Mouse (Mus musculus) midbrain, embryonic 12.5 days (tissue): ENCODE results near the gene St5. TPM values are rescaled to one million over a fixed set of nuclear protein-coding genes. Genes with fewer than 3 reads are reported as not detected.

Experiments used
- ATAC-seq: fragments of 200-750 bp; cut with Nextera tagmentation; 2 replicates; pipeline ENCODE4 v1.8.0; 2017; ENCODE audit warnings: low read depth, moderate TSS enrichment, moderate library complexity; ENCODE audit not compliant: low FRiP score
- H3K27ac ChIP-seq: fragments of 300-500 bp; sonication (generic); replicated peaks from 2 replicates; pipeline ENCODE4 v1.5.1; 2016; ENCODE audit warnings: mild to moderate bottlenecking
- H3K27me3 ChIP-seq: fragments of 300-500 bp; sonication (generic); 2 replicates; pipeline ENCODE4 v1.6.1; 2016; ENCODE audit warnings: mild to moderate bottlenecking
- H3K36me3 ChIP-seq: fragments of 300-500 bp; sonication (generic); 2 replicates; pipeline ENCODE4 v1.6.1; 2016
- H3K4me1 ChIP-seq: fragments of 300-500 bp; sonication (generic); 2 replicates; pipeline ENCODE4 v1.6.1; 2016
- H3K4me2 ChIP-seq: fragments of 300-500 bp; sonication (generic); replicated peaks from 2 replicates; pipeline ENCODE4 v1.6.1; 2016; ENCODE audit warnings: mild to moderate bottlenecking, moderate library complexity
- H3K4me3 ChIP-seq: fragments of 300-500 bp; sonication (generic); 2 replicates; pipeline ENCODE4 v1.5.1; 2016; ENCODE audit warnings: mild to moderate bottlenecking
- H3K9ac ChIP-seq: fragments of 300-500 bp; sonication (generic); replicated peaks from 2 replicates; pipeline ENCODE4 v1.6.1; 2016; ENCODE audit warnings: mild to moderate bottlenecking, moderate library complexity
- H3K9me3 ChIP-seq: fragments of 300-500 bp; sonication (generic); 2 replicates; pipeline ENCODE4 v1.6.1; 2016; ENCODE audit warnings: mild to moderate bottlenecking
- WGBS: fragments of 180-500 bp; shearing (Covaris S2); methylation state at CpG from one replicate; pipeline ENCODE4 v1.1.7; 2016; 5-methylcytosine and 5-hydroxymethylcytosine counted together
- polyA plus RNA-seq: library from polyadenylated mRNA; unstranded; fragments of >200 nt; fragmentation: Nextera tagmentation; extraction: Ambion mirVana; gene quantifications from 2 replicates; pipeline ENCODE4 v1.2.1, GENCODE M21; 2016

Gene St5
- polyA plus RNA-seq, 1 experiment from 2014 or later, result 38.1 TPM

GRCm38 (mm10) chr7:109593992-109594391, 109.4 kb downstream of the St5 start:
- no peaks in the 10 kb centered on the region for H3K27me3 ChIP-seq
- no peaks in the 10 kb centered on the region for H3K36me3 ChIP-seq
- H3K9me3 ChIP-seq, result no peaks in the 10 kb centered on the region
- no peak overlapping the region for H3K4me3 ChIP-seq
- ATAC-seq, result no peak
- H3K4me2 ChIP-seq, result no peak overlapping the region
- no peaks in the 10 kb centered on the region for H3K4me1 ChIP-seq
- no peak overlapping the region for H3K9ac ChIP-seq
- no peak overlapping the region for H3K27ac ChIP-seq

GRCm38 (mm10) chr7:109592184-109592583, 111.2 kb downstream of the St5 start:
- WGBS, result 72% methylated on average over 4 of the region's 4 CpGs
- ATAC-seq, result no peak
- H3K9ac ChIP-seq, result 0 out of 2 replicates have a peak overlapping the region, but pooled peaks have one; percentile 7
- H3K36me3 ChIP-seq, result no peaks in the 10 kb centered on the region
- no peak overlapping the region for H3K4me2 ChIP-seq
- H3K4me3 ChIP-seq, result no peak overlapping the region
- no peaks in the 10 kb centered on the region for H3K9me3 ChIP-seq
- no peak overlapping the region for H3K27ac ChIP-seq
- no peaks in the 10 kb centered on the region for H3K4me1 ChIP-seq
- no peaks in the 10 kb centered on the region for H3K27me3 ChIP-seq

GRCm38 (mm10) chr7:109590576-109590975, 112.8 kb downstream of the St5 start:
- H3K36me3 ChIP-seq, result no peaks in the 10 kb centered on the region
- 94% methylated on average over 2 of the region's 2 CpGs for WGBS
- H3K4me1 ChIP-seq, result peaks cover under 1% of the 10 kb centered on the region; the same call in 1 of the 2 replicates
- no peak for ATAC-seq
- H3K9ac ChIP-seq, result no peak overlapping the region
- no peaks in the 10 kb centered on the region for H3K9me3 ChIP-seq
- H3K4me3 ChIP-seq, result no peak overlapping the region
- H3K27me3 ChIP-seq, result no peaks in the 10 kb centered on the region
- H3K4me2 ChIP-seq, result no peak overlapping the region
- no peak overlapping the region for H3K27ac ChIP-seq

- Histone ChIP-seq H3K4me1 (peaks cover 5% of the 10 kb centered on the region; the same call in 1 of the 2 replicates), H3K36me3 (no peaks in the 10 kb centered on the region), H3K9ac (no peak overlapping the region), H3K9me3 (no peaks in the 10 kb centered on the region), H3K4me3 (no peak overlapping the region), H3K4me2 (no peak overlapping the region), H3K27me3 (no peaks in the 10 kb centered on the region), H3K27ac (no peak overlapping the region)
- ATAC-seq, result no peak
- WGBS, result 83% methylated on average over 6 of the region's 6 CpGs
Observed at GRCm38 (mm10) chr7:109588990-109589389, 114.4 kb downstream of the St5 start.

- WGBS, result 86% methylated on average over 8 of the region's 8 CpGs
- H3K9ac ChIP-seq, result no peak overlapping the region
- peaks cover 5% of the 10 kb centered on the region; the same call in 1 of the 2 replicates for H3K4me1 ChIP-seq
- no peak for ATAC-seq
- no peaks in the 10 kb centered on the region for H3K9me3 ChIP-seq
- H3K4me3 ChIP-seq, result no peak overlapping the region
- H3K27me3 ChIP-seq, result no peaks in the 10 kb centered on the region
- no peaks in the 10 kb centered on the region for H3K36me3 ChIP-seq
- H3K4me2 ChIP-seq, result no peak overlapping the region
- H3K27ac ChIP-seq, result no peak overlapping the region
Observed at GRCm38 (mm10) chr7:109588145-109588544, 115.3 kb downstream of the St5 start.

GRCm38 (mm10) chr7:109584467-109584866, 118.9 kb downstream of the St5 start:
- no peaks in the 10 kb centered on the region for H3K27me3 ChIP-seq
- WGBS, result 86% methylated on average over 1 of the region's 1 CpGs
- H3K9ac ChIP-seq, result no peak overlapping the region
- H3K9me3 ChIP-seq, result no peaks in the 10 kb centered on the region
- no peaks in the 10 kb centered on the region for H3K36me3 ChIP-seq
- H3K4me1 ChIP-seq, result peaks cover 19% of the 10 kb centered on the region
- no peak overlapping the region for H3K4me2 ChIP-seq
- H3K4me3 ChIP-seq, result no peak overlapping the region
- H3K27ac ChIP-seq, result no peak overlapping the region
- ATAC-seq, result no peak

- Histone ChIP-seq H3K4me3 (no peak overlapping the region), H3K27me3 (no peaks in the 10 kb centered on the region), H3K36me3 (no peaks in the 10 kb centered on the region), H3K27ac (peak overlapping the region; percentile 77), H3K9ac (no peak overlapping the region), H3K9me3 (no peaks in the 10 kb centered on the region), H3K4me1 (peaks cover 38% of the 10 kb centered on the region), H3K4me2 (no peak overlapping the region)
- WGBS, result 82% methylated on average over 4 of the region's 4 CpGs
- no peak for ATAC-seq
Observed at GRCm38 (mm10) chr7:109580489-109580888, 122.9 kb downstream of the St5 start.

GRCm38 (mm10) chr7:109579585-109580307, 123.7 kb downstream of the St5 start:
- WGBS, result 50% methylated on average over 6 of the region's 6 CpGs
- H3K27ac ChIP-seq, result peak overlapping the region; percentile 77
- H3K27me3 ChIP-seq, result no peaks in the 10 kb centered on the region
- peak; percentile 96 for ATAC-seq
- peaks cover 34% of the 10 kb centered on the region for H3K4me1 ChIP-seq
- no peak overlapping the region for H3K4me3 ChIP-seq
- H3K9ac ChIP-seq, result no peak overlapping the region
- no peak overlapping the region for H3K4me2 ChIP-seq
- H3K36me3 ChIP-seq, result no peaks in the 10 kb centered on the region
- H3K9me3 ChIP-seq, result no peaks in the 10 kb centered on the region

- Histone ChIP-seq H3K4me3 (no peak overlapping the region), H3K9ac (no peak overlapping the region), H3K4me2 (no peak overlapping the region), H3K9me3 (no peaks in the 10 kb centered on the region), H3K4me1 (peaks cover 34% of the 10 kb centered on the region), H3K27ac (peak overlapping the region; percentile 77), H3K27me3 (no peaks in the 10 kb centered on the region), H3K36me3 (no peaks in the 10 kb centered on the region)
- 48% methylated on average over 2 of the region's 2 CpGs for WGBS
- ATAC-seq, result no peak
Observed at GRCm38 (mm10) chr7:109578880-109579584, 124.4 kb downstream of the St5 start.

- H3K4me2 ChIP-seq, result no peak overlapping the region
- H3K9ac ChIP-seq, result no peak overlapping the region
- H3K27me3 ChIP-seq, result no peaks in the 10 kb centered on the region
- no peaks in the 10 kb centered on the region for H3K36me3 ChIP-seq
- H3K4me3 ChIP-seq, result no peak overlapping the region
- peaks cover 34% of the 10 kb centered on the region for H3K4me1 ChIP-seq
- 0 out of 2 replicates have a peak overlapping the region, but pooled peaks have one; percentile 25 for H3K27ac ChIP-seq
- ATAC-seq, result no peak
- no peaks in the 10 kb centered on the region for H3K9me3 ChIP-seq
- 59% methylated on average over 11 of the region's 11 CpGs for WGBS
Observed at GRCm38 (mm10) chr7:109576321-109577314, 126.8 kb downstream of the St5 start.

- 94% methylated on average over 7 of the region's 7 CpGs for WGBS
- Histone ChIP-seq H3K9me3 (no peaks in the 10 kb centered on the region), H3K9ac (no peak overlapping the region), H3K4me3 (no peak overlapping the region), H3K4me1 (peaks cover 17% of the 10 kb centered on the region), H3K27me3 (no peaks in the 10 kb centered on the region), H3K4me2 (no peak overlapping the region), H3K36me3 (no peaks in the 10 kb centered on the region), H3K27ac (no peak overlapping the region)
- ATAC-seq, result no peak
Observed at GRCm38 (mm10) chr7:109574166-109574565, 129.2 kb downstream of the St5 start.
